Mouse (Mus musculus): ENCODE measurements at regions not wholly inside any gene's neighbourhood (a gene's known extent, or its start where the extent isn't known, plus 50 kb on each side); places are given as distances from the start of the nearest gene placed in this dataset.

DNA sequence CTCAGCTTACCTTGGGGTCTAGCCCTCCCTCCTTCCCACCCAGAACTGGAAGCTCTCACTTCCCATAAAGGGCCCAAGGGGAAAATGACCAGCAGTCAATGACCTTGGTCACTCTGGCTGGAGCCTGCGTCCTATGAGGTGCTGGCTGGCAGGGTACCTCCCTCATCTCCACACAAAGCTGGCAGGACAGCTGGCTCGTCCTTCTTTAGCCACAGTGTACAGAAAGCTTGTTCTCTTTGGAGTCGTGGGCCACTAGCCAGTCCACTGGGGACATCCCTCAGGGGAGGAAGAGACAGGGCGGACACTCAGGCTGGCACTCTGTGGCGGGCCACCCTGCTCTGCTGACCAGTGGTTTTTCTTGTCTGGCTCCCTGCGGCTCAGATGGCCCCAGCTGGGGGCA, 106.3 kb downstream of the Vegfa start:
- H3K4me3 ChIP-seq (ENCODE audit: control insufficient read depth in 1 of 2, insufficient read depth in 1 of 2, low read depth in 2 of 2, low read length in 2 of 2) = no peak overlapping the region
- no peak overlapping the region for H3K9ac ChIP-seq (ENCODE audit: control insufficient read depth, low read depth, low read length, poor library complexity, severe bottlenecking)
- H3K9me3 ChIP-seq (replicated peaks; ENCODE audit: insufficient read depth, low read length) = no peaks in the 10 kb centered on the region
- TF ChIP-seq GATA1 (IDR thresholded peaks at IDR 0.05; ENCODE audit: low read depth, low read length) (no peak), KAT2A (conservative IDR thresholded peaks at IDR 0.05; ENCODE audit: low read depth, low read length) (no peak), MYB (IDR thresholded peaks at IDR 0.05; ENCODE audit: low read depth, low read length) (no peak), SMC3 (IDR thresholded peaks at IDR 0.05; ENCODE audit: low read depth, low read length) (no peak), MEF2A (IDR thresholded peaks at IDR 0.05; ENCODE audit: extremely low read depth, insufficient replicate concordance, low read depth, low read length, poor library complexity, severe bottlenecking) (no peak), RAD21 (IDR thresholded peaks at IDR 0.05; ENCODE audit: low read depth, low read length) (no peak), ZNF384 (IDR thresholded peaks at IDR 0.05; ENCODE audit: low read depth, low read length) (no peak), NRF1 (IDR thresholded peaks at IDR 0.05; ENCODE audit: insufficient read depth, low read depth, low read length, poor library complexity, severe bottlenecking) (no peak), USF1 (IDR thresholded peaks at IDR 0.05; ENCODE audit: low read depth, low read length) (no peak), TCF12 (IDR thresholded peaks at IDR 0.05; ENCODE audit: low read depth, low read length) (no peak), TBP (IDR thresholded peaks at IDR 0.05; ENCODE audit: low read depth, low read length) (no peak), TAL1 (IDR thresholded peaks at IDR 0.05; ENCODE audit: low read length) (no peak), CHD1 (IDR thresholded peaks at IDR 0.05; ENCODE audit: low read depth, low read length) (no peak), ELF1 (IDR thresholded peaks at IDR 0.05; ENCODE audit: low read depth, low read length) (no peak)
- no peaks in the 10 kb centered on the region for H3K36me3 ChIP-seq (ENCODE audit: control insufficient read depth in 1 of 2, insufficient read depth in 2 of 2, low read length in 2 of 2)
- no peaks in the 10 kb centered on the region for H3K79me2 ChIP-seq (ENCODE audit: control insufficient read depth, insufficient read depth, low read length, poor library complexity)
- no peaks in the 10 kb centered on the region for H3K4me1 ChIP-seq (ENCODE audit: control insufficient read depth in 1 of 2, insufficient read depth in 2 of 2, low read length in 2 of 2)
- H3K27ac ChIP-seq (ENCODE audit: control insufficient read depth, low read depth, low read length) = no peak overlapping the region
- no peak for DNase-seq (ENCODE audit: low read depth, low spot score)
- H3K27me3 ChIP-seq (ENCODE audit: control insufficient read depth in 1 of 2, insufficient read depth in 2 of 2, low read length in 2 of 2) = peaks cover 0 to 4% of the 10 kb centered on the region in 2 experiments; a peak in 2 of 4 replicates

- H3K9me3 ChIP-seq (replicated peaks; ENCODE audit: insufficient read depth, low read length) = no peaks in the 10 kb centered on the region
- peaks cover 0 to 4% of the 10 kb centered on the region in 2 experiments; a peak in 2 of 4 replicates for H3K27me3 ChIP-seq (ENCODE audit: control insufficient read depth in 1 of 2, insufficient read depth in 2 of 2, low read length in 2 of 2)
- no peak for DNase-seq (ENCODE audit: low read depth, low spot score)
Measured at GRCm38 (mm10) chr17:45924595-45924994, 107.6 kb downstream of the Vegfa start.

More at GRCm38 (mm10) chr17:45924595-45924994, 107.6 kb downstream of the Vegfa start:
- TF ChIP-seq MXI1 (IDR thresholded peaks at IDR 0.05; ENCODE audit: low read depth, low read length) = no peak
- TF ChIP-seq CTCF (IDR thresholded peaks at IDR 0.05 in 2 of 3, conservative IDR thresholded peaks at IDR 0.05 in 1 of 3; ENCODE audit: control insufficient read depth in 1 of 3, insufficient read depth in 1 of 3, low read depth in 2 of 3, low read length in 3 of 3, poor library complexity in 1 of 3, severe bottlenecking in 1 of 3) = no peak
- no peak for TF ChIP-seq POLR2AphosphoS5 (IDR thresholded peaks at IDR 0.05; ENCODE audit: borderline replicate concordance, low read depth, low read length)
- TF ChIP-seq MAFK (IDR thresholded peaks at IDR 0.05; ENCODE audit: borderline replicate concordance, low read depth, low read length) = no peak
- no peak for TF ChIP-seq NELFE (IDR thresholded peaks at IDR 0.05; ENCODE audit: low read depth, low read length)
- no peak for TF ChIP-seq E2F4 (IDR thresholded peaks at IDR 0.05; ENCODE audit: borderline replicate concordance, low read depth, low read length)
- TF ChIP-seq GABPA (IDR thresholded peaks at IDR 0.05; ENCODE audit: low read depth, low read length) = no peak
- TF ChIP-seq MYC (IDR thresholded peaks at IDR 0.05; ENCODE audit: low read depth, low read length) = no peak
- no peak for TF ChIP-seq TCF12 (IDR thresholded peaks at IDR 0.05; ENCODE audit: low read depth, low read length)
- Histone ChIP-seq H3K4me1 (ENCODE audit: control insufficient read depth in 1 of 2, insufficient read depth in 2 of 2, low read length in 2 of 2) (no peaks in the 10 kb centered on the region), H3K79me2 (ENCODE audit: control insufficient read depth, insufficient read depth, low read length, poor library complexity) (no peaks in the 10 kb centered on the region), H3K27ac (ENCODE audit: control insufficient read depth, low read depth, low read length) (no peak overlapping the region), H3K36me3 (ENCODE audit: control insufficient read depth in 1 of 2, insufficient read depth in 2 of 2, low read length in 2 of 2) (no peaks in the 10 kb centered on the region), H3K4me3 (ENCODE audit: control insufficient read depth in 1 of 2, insufficient read depth in 1 of 2, low read depth in 2 of 2, low read length in 2 of 2) (no peak overlapping the region), H3K9ac (ENCODE audit: control insufficient read depth, low read depth, low read length, poor library complexity, severe bottlenecking) (no peak overlapping the region)
